Mouse (Mus musculus) ES-Bruce4 (cell line): ENCODE measurements around the gene Gm45713.

Source experiments
- CTCF ChIP-seq: IDR thresholded peaks from one replicate; pipeline ENCODE4 v1.8.1; 2011; ENCODE audit warnings: low read depth, low read length
- EP300 ChIP-seq: IDR thresholded peaks from 2 replicates; pipeline ENCODE4 v1.6.1; 2011; ENCODE audit warnings: low read depth, low read length; ENCODE audit not compliant: insufficient read depth
- POLR2A ChIP-seq: IDR thresholded peaks from one replicate; pipeline ENCODE4 v1.8.1; 2011; ENCODE audit warnings: low read length; ENCODE audit not compliant: insufficient read depth

DNA sequence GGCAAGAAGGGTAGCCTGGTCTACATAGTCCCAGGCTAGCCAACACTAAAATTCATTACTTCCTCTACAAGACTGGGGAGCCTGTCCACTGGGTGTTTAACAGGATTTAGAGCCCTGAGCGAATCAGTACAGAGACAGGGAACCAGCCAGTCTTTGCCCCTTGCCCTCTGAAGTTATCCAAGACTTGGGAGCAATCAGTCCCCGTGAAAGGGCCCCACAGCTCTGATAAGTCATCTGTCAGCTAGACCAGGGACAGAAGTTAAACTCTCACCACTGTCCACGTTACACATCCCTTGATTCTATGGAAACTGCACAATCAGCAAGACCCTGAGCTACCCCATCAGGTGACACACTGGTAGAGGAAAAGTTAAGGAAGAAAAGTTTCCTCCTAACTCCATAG, 23.5 kb downstream of the Gm45713 start:
- no peak for TF ChIP-seq CTCF
- no peak for TF ChIP-seq POLR2A
- TF ChIP-seq EP300, result no peak
